Mouse (Mus musculus): ENCODE measurements around the gene Ntf3. TPM values are rescaled to one million over a fixed set of nuclear protein-coding genes. Genes with fewer than 3 reads are reported as not detected.

The Ntf3 gene
- total and polyA plus RNA-seq, 3 experiments: not detected

- Histone ChIP-seq H3K9ac (ENCODE audit: control insufficient read depth, low read depth, low read length, poor library complexity, severe bottlenecking) (no peak overlapping the region), H3K4me1 (ENCODE audit: control insufficient read depth in 1 of 2, insufficient read depth in 2 of 2, low read length in 2 of 2) (no peaks in the 10 kb centered on the region), H3K9me3 (replicated peaks; ENCODE audit: insufficient read depth, low read length) (no peaks in the 10 kb centered on the region), H3K79me2 (ENCODE audit: control insufficient read depth, insufficient read depth, low read length, poor library complexity) (no peaks in the 10 kb centered on the region), H3K27ac (ENCODE audit: control insufficient read depth, low read depth, low read length) (no peak overlapping the region), H3K36me3 (ENCODE audit: control insufficient read depth in 1 of 2, insufficient read depth in 2 of 2, low read length in 2 of 2) (no peaks in the 10 kb centered on the region), H3K4me3 (ENCODE audit: control insufficient read depth in 1 of 2, insufficient read depth in 1 of 2, low read depth in 2 of 2, low read length in 2 of 2) (no peak overlapping the region), H3K27me3 (ENCODE audit: control insufficient read depth in 1 of 2, insufficient read depth in 2 of 2, low read length in 2 of 2) (no peaks in the 10 kb centered on the region)
- DNase-seq (ENCODE audit: low read depth, low spot score): no peak
- TF ChIP-seq POLR2AphosphoS2 (IDR thresholded peaks at IDR 0.05; ENCODE audit: low read length) (no peak), MYC (IDR thresholded peaks at IDR 0.05; ENCODE audit: low read depth, low read length) (no peak), CHD2 (IDR thresholded peaks at IDR 0.05; ENCODE audit: low read length) (no peak)
Observed at GRCm38 (mm10) chr6:126165591-126166155, 1.0 kb downstream of the Ntf3 start.

DNA sequence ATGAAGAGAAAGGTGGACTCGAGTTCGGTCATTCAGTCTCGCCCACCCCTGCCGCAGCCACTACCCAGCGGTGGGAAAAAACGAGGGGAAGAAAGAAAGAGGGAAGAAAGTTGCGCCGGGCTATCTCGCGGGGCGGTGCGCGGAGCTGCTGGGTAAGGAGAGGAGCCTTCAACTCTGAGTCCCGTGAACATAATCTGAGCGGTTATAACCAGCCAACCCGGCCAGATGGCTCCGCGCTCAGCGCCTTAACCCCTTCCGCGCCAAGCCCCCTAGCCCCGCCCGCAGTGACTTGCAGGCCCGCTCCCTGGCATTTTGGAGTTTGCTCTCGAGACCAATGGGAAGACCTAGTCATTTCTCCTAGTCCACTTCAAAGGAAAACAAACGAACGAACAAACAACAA lies 1.9 kb downstream of the Ntf3 start:
- Histone ChIP-seq H3K9ac (ENCODE audit: control insufficient read depth, low read depth, low read length, poor library complexity, severe bottlenecking) (no peak overlapping the region), H3K4me3 (ENCODE audit: control insufficient read depth in 1 of 2, insufficient read depth in 1 of 2, low read depth in 2 of 2, low read length in 2 of 2) (no peak overlapping the region), H3K9me3 (replicated peaks; ENCODE audit: insufficient read depth, low read length) (no peaks in the 10 kb centered on the region), H3K36me3 (ENCODE audit: control insufficient read depth in 1 of 2, insufficient read depth in 2 of 2, low read length in 2 of 2) (no peaks in the 10 kb centered on the region), H3K27me3 (ENCODE audit: control insufficient read depth in 1 of 2, insufficient read depth in 2 of 2, low read length in 2 of 2) (no peaks in the 10 kb centered on the region), H3K27ac (ENCODE audit: control insufficient read depth, low read depth, low read length) (no peak overlapping the region), H3K4me1 (ENCODE audit: control insufficient read depth in 1 of 2, insufficient read depth in 2 of 2, low read length in 2 of 2) (no peaks in the 10 kb centered on the region), H3K79me2 (ENCODE audit: control insufficient read depth, insufficient read depth, low read length, poor library complexity) (no peaks in the 10 kb centered on the region)
- no peak for DNase-seq (ENCODE audit: low read depth, low spot score)
- TF ChIP-seq MYC (IDR thresholded peaks at IDR 0.05; ENCODE audit: low read depth, low read length) (no peak), ETS1 (IDR thresholded peaks at IDR 0.05; ENCODE audit: low read depth, low read length) (no peak), POLR2AphosphoS5 (IDR thresholded peaks at IDR 0.05; ENCODE audit: borderline replicate concordance, low read depth, low read length) (no peak), ELF1 (IDR thresholded peaks at IDR 0.05; ENCODE audit: low read depth, low read length) (no peak), MXI1 (IDR thresholded peaks at IDR 0.05; ENCODE audit: low read depth, low read length) (no peak), CTCF (IDR thresholded peaks at IDR 0.05 in 2 of 3, conservative IDR thresholded peaks at IDR 0.05 in 1 of 3; ENCODE audit: control insufficient read depth in 1 of 3, insufficient read depth in 1 of 3, low read depth in 2 of 3, low read length in 3 of 3, poor library complexity in 1 of 3, severe bottlenecking in 1 of 3) (no peak), MAX (IDR thresholded peaks at IDR 0.05; ENCODE audit: low read length) (no peak), TCF12 (IDR thresholded peaks at IDR 0.05; ENCODE audit: low read depth, low read length) (no peak)

- no peaks in the 10 kb centered on the region for H3K9me3 ChIP-seq (replicated peaks; ENCODE audit: insufficient read depth, low read length)
- no peak overlapping the region for H3K27ac ChIP-seq (ENCODE audit: control insufficient read depth, low read depth, low read length)
- TF ChIP-seq CHD2 (IDR thresholded peaks at IDR 0.05; ENCODE audit: low read length): no peak
- TF ChIP-seq USF2 (IDR thresholded peaks at IDR 0.05; ENCODE audit: borderline replicate concordance in 1 of 2, insufficient read depth in 1 of 2, low read depth in 1 of 2, low read length in 2 of 2): no peak
- no peak for TF ChIP-seq EP300 (IDR thresholded peaks at IDR 0.05; ENCODE audit: low read depth in 1 of 2, low read length in 2 of 2)
- TF ChIP-seq HCFC1 (IDR thresholded peaks at IDR 0.05; ENCODE audit: low read depth, low read length): no peak
- TF ChIP-seq TCF12 (IDR thresholded peaks at IDR 0.05; ENCODE audit: low read depth, low read length): no peak
- TF ChIP-seq SMC3 (IDR thresholded peaks at IDR 0.05; ENCODE audit: low read depth, low read length): no peak
- TF ChIP-seq RCOR1 (IDR thresholded peaks at IDR 0.05; ENCODE audit: low read depth, low read length): no peak
- TF ChIP-seq NELFE (IDR thresholded peaks at IDR 0.05; ENCODE audit: low read depth, low read length): no peak
- TF ChIP-seq POLR2AphosphoS5 (IDR thresholded peaks at IDR 0.05; ENCODE audit: borderline replicate concordance, low read depth, low read length): no peak
- no peak for TF ChIP-seq MAZ (IDR thresholded peaks at IDR 0.05; ENCODE audit: low read depth, low read length)
- no peak for TF ChIP-seq USF1 (IDR thresholded peaks at IDR 0.05; ENCODE audit: low read depth, low read length)
- no peak for TF ChIP-seq ETS1 (IDR thresholded peaks at IDR 0.05; ENCODE audit: low read depth, low read length)
- H3K27me3 ChIP-seq (ENCODE audit: control insufficient read depth in 1 of 2, insufficient read depth in 2 of 2, low read length in 2 of 2): no peaks in the 10 kb centered on the region
- no peaks in the 10 kb centered on the region for H3K36me3 ChIP-seq (ENCODE audit: control insufficient read depth in 1 of 2, insufficient read depth in 2 of 2, low read length in 2 of 2)
- H3K79me2 ChIP-seq (ENCODE audit: control insufficient read depth, insufficient read depth, low read length, poor library complexity): no peaks in the 10 kb centered on the region
- H3K9ac ChIP-seq (ENCODE audit: control insufficient read depth, low read depth, low read length, poor library complexity, severe bottlenecking): no peak overlapping the region
- DNase-seq (ENCODE audit: low read depth, low spot score): no peak
- H3K4me1 ChIP-seq (ENCODE audit: control insufficient read depth in 1 of 2, insufficient read depth in 2 of 2, low read length in 2 of 2): no peaks in the 10 kb centered on the region
- H3K4me3 ChIP-seq (ENCODE audit: control insufficient read depth in 1 of 2, insufficient read depth in 1 of 2, low read depth in 2 of 2, low read length in 2 of 2): no peak overlapping the region
Observed at GRCm38 (mm10) chr6:126163861-126164755, 2.6 kb downstream of the Ntf3 start.
